Mouse (Mus musculus): Measurements from ENCODE around the gene Spdye4a. TPM values are rescaled to one million over a fixed set of nuclear protein-coding genes. Genes with fewer than 3 reads are reported as not detected.
A peak's percentile ranks its signal among the peaks of the same experiment; 100 is the strongest.

Spdye4a gene
- not detected for total RNA-seq (2022)

- no peak for DNase-seq (ENCODE audit: low spot score in 2 of 2)
Observed at GRCm38 (mm10) chr5:143226790-143227189, at the start of gene Spdye4a. Gene Spdye4a, minus strand, starts transcription at chr5:143226890.

- no peak for DNase-seq (ENCODE audit: low spot score in 2 of 2)
Observed at GRCm38 (mm10) chr5:143275761-143276160, 49.1 kb upstream of the Spdye4a start.

DNA sequence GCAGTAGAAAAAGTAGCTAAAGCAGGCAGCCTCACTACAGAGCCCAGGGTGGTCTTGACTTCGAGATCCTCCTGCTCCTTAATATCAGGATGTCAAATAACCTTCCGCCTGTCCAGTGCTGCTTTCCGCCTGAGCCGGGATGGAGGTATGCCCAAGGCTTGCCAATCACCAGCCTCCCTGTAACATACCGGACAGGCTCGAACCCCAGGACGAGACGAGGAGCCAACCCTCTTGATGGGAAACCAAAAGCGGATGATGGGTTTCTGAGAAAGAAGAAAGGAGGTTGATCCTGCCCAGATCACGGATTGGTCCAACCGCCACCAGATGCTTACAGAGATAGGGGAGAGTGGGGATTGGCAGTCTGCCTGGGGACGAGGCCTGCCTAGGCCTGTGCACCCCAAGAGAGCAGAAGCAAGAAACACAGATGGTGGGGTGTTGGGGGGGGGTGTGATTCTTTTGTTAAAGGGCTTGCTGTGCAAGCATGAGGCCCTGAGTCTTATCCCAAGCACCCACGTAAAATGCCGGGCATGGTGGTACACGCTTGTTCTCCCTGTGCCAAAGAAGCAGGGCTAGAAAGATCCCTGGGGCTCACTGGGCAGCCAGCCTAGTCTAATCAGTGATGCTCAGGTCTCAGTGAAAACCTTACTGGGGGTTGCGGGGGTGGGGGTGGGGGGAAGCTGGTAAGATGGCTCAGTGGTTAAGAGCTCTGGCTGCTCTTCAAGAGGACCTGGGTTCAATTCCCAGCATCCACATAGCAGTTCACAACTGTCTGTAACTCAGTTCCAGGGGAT lies 46.0 kb upstream of the Spdye4a start:
- no peak for DNase-seq (ENCODE audit: low spot score in 2 of 2)

DNA sequence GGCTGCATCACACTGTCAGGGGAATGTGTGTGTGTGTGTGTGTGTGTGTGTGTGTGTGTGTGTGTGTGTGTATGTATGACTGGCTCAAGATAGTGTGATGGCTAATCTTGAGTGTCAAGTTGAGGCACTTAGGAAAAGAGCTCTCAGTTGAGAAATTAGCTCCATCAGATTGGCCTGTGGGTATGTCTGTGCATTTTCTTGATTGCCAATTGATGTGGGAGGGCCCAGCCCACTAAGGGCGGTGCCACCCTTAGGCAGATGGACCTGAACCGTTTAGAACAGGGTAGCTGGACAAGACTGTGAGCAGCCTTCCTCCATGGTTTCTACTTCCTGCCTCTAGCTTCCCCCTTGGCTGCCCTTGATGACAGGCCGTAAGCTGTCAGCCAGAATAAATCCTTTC lies 45.4 kb upstream of the Spdye4a start:
- DNase-seq (ENCODE audit: low spot score in 2 of 2), result no peak

- peak in 1 of 2 experiments; percentile 48 for DNase-seq (ENCODE audit: low spot score in 2 of 2)
Observed at GRCm38 (mm10) chr5:143271642-143272041, 45.0 kb upstream of the Spdye4a start.

GRCm38 (mm10) chr5:143270151-143270519 lies 43.4 kb upstream of the Spdye4a start:
- no peak for DNase-seq (ENCODE audit: low spot score in 2 of 2)

DNA sequence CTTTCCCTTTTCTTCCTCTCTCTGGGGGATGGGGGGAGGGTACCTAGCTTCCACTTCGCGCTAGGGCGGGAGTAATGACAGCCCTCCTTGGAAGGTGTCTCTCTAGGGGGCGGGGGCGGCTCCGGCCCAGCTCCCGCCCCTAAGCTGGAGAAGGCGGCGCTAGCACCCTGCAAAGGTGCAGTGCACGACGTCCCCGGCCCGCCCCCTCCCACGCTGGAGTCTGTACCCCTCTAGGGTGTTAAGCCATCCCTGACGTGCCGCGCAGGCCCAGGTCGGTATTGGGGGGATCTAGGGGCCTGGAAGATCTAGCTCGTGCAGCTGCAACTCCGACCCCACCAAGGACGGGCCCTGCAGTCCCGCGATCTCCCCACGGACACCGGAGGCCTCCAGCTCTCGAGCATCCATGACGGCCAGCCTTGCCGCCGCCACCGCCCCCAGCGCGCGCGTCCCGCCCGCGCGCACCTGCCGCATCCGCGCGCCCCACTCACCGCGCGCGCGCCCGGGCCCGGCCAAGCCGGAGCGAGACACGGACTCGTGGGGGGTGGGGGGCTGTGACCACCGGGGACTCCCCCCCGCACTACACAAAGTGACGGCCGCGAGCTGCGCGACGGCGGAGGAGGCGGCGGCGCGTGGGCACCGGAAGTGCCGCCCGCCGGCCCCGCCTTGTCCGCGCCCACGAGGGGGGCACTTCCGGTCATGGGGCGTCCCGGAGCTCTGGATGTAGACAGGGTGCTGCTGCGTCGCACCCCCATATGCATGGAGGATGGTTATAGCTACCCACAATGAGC lies 42.9 kb upstream of the Spdye4a start, which contains the start of gene Zfp316:
Gene Zfp316 (minus strand): TSS at position 660 of the 788 bp plus-strand sequence.
- peak; percentile 48 to 62 for DNase-seq (ENCODE audit: low spot score in 2 of 2)

DNA sequence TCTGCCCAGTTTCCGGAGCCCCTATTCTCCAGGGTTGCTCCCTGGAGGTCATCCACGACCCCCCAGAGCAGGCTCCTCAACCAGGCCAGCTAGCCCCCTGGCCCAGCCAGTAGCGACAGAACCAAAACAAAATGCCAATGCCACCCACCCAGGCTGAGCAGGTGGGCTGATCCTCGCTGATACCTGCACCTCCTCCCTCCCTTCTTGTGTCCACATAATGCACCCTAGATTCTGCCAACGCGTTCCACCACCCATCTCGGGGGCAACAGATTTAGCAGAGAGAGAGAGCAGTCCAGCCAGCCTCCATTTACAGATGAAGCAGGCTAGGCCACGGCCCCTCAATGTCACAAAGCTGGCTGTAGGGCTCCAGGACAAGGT lies 42.3 kb upstream of the Spdye4a start:
- DNase-seq (ENCODE audit: low spot score in 2 of 2), result no peak

DNA sequence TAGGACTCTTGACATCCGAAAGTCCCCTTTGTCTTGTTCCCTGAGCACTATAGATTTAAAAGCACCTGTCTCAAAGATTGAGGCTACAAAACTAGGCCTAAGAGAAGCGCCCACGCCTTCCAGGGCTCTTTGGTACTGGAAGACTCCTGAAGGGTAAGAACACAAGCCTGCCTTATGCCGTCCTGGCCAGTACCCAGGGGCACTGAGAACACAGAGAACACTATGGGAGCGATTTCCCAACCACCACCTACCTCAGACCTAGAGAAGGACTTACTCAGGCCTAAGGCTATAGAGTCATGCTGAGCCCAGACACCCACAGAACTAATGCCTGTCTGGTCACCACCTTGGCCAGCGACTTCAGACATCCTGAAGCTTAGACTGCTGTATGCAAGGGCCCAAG lies 40.1 kb upstream of the Spdye4a start:
- DNase-seq (ENCODE audit: low spot score in 2 of 2), result no peak

DNA sequence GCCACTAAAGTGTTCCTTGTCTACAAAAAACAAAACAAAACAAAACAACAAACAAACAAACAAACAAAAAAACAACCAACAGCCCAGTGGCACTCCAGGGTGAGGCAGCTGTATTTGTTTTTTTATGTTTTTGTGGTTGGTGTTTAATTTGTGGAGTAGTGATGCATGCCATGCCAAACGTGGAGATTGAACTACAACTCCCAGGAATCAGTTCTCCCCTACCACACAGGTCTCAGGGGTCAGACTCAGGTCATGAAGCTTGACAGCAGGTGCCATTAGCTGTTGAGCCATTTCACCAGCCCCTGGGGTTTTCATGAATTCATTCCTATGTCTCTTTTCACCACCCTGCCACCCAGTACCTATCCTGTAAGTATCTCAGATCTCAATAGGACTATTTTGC lies 38.7 kb upstream of the Spdye4a start:
- DNase-seq (ENCODE audit: low spot score in 2 of 2), result no peak

DNA sequence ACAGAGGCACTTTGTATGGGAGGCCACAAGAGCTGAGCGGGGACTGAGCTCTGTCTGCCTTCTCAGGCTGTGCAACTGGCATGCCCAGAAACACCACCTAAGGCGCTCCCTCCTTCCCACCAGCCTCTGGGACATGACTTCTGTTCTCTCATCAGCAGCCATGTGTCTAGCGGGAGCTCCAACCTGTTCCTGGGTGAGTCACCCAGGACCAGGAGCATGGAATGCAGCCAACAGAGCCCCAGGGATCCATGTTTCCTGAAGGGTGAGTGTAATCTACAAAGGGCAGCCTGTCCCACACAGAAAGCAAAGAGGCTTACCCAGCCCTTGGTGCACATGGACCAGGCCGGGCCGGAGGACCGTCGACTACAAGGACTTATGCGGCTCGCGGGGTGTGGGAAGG lies 38.0 kb upstream of the Spdye4a start:
- DNase-seq (ENCODE audit: low spot score in 2 of 2), result no peak

GRCm38 (mm10) chr5:143261636-143262035 lies 34.9 kb upstream of the Spdye4a start:
- no peak for DNase-seq (ENCODE audit: low spot score in 2 of 2)

GRCm38 (mm10) chr5:143255802-143256201 lies 29.1 kb upstream of the Spdye4a start:
- no peak for DNase-seq (ENCODE audit: low spot score in 2 of 2)

- no peak for DNase-seq (ENCODE audit: low spot score in 2 of 2)
Observed at GRCm38 (mm10) chr5:143255131-143255519, 28.4 kb upstream of the Spdye4a start.

DNA sequence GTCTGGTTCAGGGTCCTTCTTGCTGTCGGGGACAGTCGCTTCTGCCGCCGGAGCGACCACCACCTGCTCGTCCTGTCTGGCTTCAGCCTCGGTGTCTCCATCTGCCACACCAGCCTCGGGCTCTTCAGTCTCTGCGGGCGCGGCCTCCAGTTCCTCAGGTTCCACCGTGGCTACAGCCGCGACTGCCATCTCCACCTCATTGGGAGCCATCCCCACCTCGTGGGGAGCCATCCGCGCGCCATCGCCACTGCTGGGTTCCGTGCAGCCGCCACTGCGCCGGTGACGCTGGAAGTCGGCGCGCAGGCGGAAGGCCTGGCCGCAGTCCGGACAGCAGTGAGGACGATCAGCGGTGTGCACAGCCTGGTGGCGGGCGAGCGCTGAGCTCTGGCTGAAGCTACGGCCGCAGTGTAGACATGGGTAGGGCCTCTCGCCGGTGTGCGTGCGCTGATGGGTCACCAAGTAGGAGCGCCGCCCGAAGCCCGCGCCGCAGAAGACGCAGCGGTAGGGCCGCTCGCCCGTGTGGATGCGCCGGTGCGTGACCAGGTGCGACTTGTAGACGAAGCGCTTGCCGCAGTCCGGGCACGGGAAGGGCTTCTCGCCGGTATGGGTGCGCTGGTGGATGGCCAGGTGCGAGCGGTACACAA lies 27.9 kb upstream of the Spdye4a start:
- DNase-seq (ENCODE audit: low spot score in 2 of 2), result no peak

DNA sequence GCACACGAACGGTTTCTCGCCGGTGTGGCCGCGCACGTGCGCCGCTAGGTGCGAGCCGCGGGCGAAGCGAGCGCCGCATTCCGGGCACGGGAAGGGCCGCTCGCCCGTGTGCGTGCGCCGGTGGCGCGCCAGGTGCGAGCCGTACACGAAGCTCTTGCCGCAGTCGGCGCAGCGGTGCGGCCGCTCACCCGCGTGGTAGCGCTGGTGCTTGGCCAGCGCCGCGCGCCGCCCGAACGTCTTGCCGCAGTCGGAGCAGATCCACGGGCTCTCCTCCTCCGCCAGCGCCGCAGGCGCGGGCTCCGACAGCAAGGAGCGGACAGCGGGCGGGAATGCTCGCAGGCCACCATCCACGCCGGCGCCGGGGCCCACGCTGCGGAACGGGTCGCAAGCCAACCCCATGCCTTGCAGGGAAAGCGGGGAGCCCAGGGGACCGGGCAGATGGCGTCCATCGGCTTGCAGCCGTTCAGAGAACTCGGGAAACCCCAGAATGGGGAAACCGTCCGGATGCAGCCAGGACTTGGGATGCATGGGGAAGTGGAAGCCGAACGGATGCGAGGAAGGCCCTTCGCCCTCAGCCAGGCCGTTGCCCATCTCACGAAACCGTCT lies 27.3 kb upstream of the Spdye4a start:
- DNase-seq (ENCODE audit: low spot score in 2 of 2), result no peak

DNA sequence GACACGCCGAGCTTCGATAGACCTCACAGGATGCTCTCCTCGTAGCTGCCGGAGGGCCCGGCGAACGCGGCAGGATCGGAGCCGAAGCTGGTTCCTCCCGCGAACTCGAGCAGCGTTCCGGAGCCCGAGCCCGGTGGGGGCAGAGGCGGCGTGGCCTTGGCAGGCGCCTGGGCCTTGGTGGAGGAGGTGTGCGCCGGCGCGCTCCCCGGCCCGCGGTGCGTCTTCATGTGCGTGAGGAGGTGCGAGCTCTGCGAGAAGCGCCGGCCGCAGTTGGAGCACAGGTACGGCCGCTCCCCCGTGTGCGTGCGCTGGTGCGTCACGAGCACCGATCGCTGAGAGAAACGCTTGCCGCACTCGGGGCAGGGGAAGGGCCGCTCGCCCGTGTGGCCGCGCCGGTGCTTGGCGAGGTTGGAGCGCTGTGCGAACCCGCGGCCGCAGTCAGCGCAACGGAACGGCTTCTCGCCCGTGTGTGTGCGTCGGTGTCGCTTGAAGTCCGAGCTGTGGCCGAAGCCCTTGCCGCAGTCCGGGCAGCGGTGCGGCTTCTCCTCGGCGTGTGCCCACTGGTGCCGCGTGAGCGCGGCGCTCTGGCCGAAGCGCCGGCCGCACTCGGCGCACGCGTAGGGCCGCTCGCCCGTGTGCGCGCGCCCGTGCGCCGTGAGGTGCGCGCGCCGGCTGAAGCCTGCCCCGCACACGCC lies 26.6 kb upstream of the Spdye4a start:
- no peak for DNase-seq (ENCODE audit: low spot score in 2 of 2)

DNA sequence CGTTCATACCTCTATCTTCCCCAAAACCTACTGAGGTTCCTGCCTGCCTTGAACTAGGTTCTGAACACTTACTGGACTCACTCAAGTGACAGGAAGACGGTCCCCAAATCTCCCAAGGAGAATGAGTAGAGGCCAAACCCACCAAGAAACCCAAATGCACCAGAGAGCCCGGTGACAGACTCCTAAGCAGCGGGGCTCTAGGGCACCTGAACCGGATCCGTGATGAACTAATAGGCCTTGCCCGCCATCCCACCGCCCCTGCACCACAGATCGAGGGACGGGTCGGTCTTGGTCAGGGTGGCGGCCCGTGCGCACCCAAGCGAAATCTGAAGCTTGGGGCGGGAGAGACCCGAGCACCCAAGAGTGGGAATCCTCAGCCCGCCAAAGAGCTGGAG lies 26.1 kb upstream of the Spdye4a start:
- no peak for DNase-seq (ENCODE audit: low spot score in 2 of 2)

- DNase-seq (ENCODE audit: low spot score in 2 of 2), result no peak
Observed at GRCm38 (mm10) chr5:143252039-143252438, 25.3 kb upstream of the Spdye4a start.

GRCm38 (mm10) chr5:143244926-143245325 lies 18.2 kb upstream of the Spdye4a start:
- no peak for DNase-seq (ENCODE audit: low spot score in 2 of 2)

GRCm38 (mm10) chr5:143236036-143236435 lies 9.3 kb upstream of the Spdye4a start:
- no peak for DNase-seq (ENCODE audit: low spot score in 2 of 2)
